Mouse (Mus musculus) urinary bladder, postnatal 14 days (tissue): ENCODE results near the gene Prkag2.

Source experiments
- DNase-seq: peaks from one replicate; pipeline ENCODE4 v3.0.0; 2021; ENCODE audit warnings: low spot score

Gene Prkag2

GRCm38 (mm10) chr5:24916511-24916910 lies 183.9 kb downstream of the Prkag2 start:
- DNase-seq, result no peak

- no peak for DNase-seq
These were observed 185.3 kb downstream of the Prkag2 start for GRCm38 (mm10) chr5:24915119-24915518.

- no peak for DNase-seq
These were observed 186.8 kb downstream of the Prkag2 start for GRCm38 (mm10) chr5:24913656-24914055.

GRCm38 (mm10) chr5:24908820-24909716 lies 191.4 kb downstream of the Prkag2 start:
- DNase-seq, result peak; percentile 33

- DNase-seq, result peak; percentile 85
These were observed 192.2 kb downstream of the Prkag2 start for GRCm38 (mm10) chr5:24908141-24908819.

GRCm38 (mm10) chr5:24907737-24908136 lies 192.7 kb downstream of the Prkag2 start:
- peak; percentile 66 for DNase-seq

- DNase-seq, result no peak
These were observed 193.6 kb downstream of the Prkag2 start for GRCm38 (mm10) chr5:24906844-24907243.

GRCm38 (mm10) chr5:24904941-24905340 lies 195.5 kb downstream of the Prkag2 start:
- no peak for DNase-seq

- DNase-seq, result no peak
These were observed 196.0 kb downstream of the Prkag2 start for GRCm38 (mm10) chr5:24904423-24904822.

- no peak for DNase-seq
These were observed 196.4 kb downstream of the Prkag2 start for GRCm38 (mm10) chr5:24904001-24904400.

- no peak for DNase-seq
These were observed 197.6 kb downstream of the Prkag2 start for GRCm38 (mm10) chr5:24902835-24903234.

GRCm38 (mm10) chr5:24895606-24896005 lies 204.8 kb downstream of the Prkag2 start:
- DNase-seq, result no peak

- no peak for DNase-seq
These were observed 205.6 kb downstream of the Prkag2 start for GRCm38 (mm10) chr5:24894814-24895213.

GRCm38 (mm10) chr5:24892461-24892860 lies 208.0 kb downstream of the Prkag2 start:
- no peak for DNase-seq

- no peak for DNase-seq
These were observed 210.6 kb downstream of the Prkag2 start for GRCm38 (mm10) chr5:24889860-24890259.

GRCm38 (mm10) chr5:24888874-24889591 lies 211.4 kb downstream of the Prkag2 start:
- no peak for DNase-seq

- DNase-seq, result no peak
These were observed 213.2 kb downstream of the Prkag2 start for GRCm38 (mm10) chr5:24887271-24887670.

- DNase-seq, result no peak
These were observed 221.7 kb downstream of the Prkag2 start for GRCm38 (mm10) chr5:24878713-24879112.

GRCm38 (mm10) chr5:24877836-24878624 lies 222.4 kb downstream of the Prkag2 start:
- no peak for DNase-seq

GRCm38 (mm10) chr5:24876653-24877052 lies 223.8 kb downstream of the Prkag2 start:
- no peak for DNase-seq

GRCm38 (mm10) chr5:24874111-24874510 lies 226.3 kb downstream of the Prkag2 start:
- DNase-seq, result no peak

- no peak for DNase-seq
These were observed 227.2 kb downstream of the Prkag2 start for GRCm38 (mm10) chr5:24873221-24873620.
